Mouse (Mus musculus) A20 (cell line): ENCODE data around the gene Ap5b1.

Source experiments
- DNase-seq: peaks from one replicate; pipeline ENCODE4 v3.0.0-alpha.2; 2011; ENCODE audit warnings: low read depth, low spot score

The Ap5b1 gene

DNA sequence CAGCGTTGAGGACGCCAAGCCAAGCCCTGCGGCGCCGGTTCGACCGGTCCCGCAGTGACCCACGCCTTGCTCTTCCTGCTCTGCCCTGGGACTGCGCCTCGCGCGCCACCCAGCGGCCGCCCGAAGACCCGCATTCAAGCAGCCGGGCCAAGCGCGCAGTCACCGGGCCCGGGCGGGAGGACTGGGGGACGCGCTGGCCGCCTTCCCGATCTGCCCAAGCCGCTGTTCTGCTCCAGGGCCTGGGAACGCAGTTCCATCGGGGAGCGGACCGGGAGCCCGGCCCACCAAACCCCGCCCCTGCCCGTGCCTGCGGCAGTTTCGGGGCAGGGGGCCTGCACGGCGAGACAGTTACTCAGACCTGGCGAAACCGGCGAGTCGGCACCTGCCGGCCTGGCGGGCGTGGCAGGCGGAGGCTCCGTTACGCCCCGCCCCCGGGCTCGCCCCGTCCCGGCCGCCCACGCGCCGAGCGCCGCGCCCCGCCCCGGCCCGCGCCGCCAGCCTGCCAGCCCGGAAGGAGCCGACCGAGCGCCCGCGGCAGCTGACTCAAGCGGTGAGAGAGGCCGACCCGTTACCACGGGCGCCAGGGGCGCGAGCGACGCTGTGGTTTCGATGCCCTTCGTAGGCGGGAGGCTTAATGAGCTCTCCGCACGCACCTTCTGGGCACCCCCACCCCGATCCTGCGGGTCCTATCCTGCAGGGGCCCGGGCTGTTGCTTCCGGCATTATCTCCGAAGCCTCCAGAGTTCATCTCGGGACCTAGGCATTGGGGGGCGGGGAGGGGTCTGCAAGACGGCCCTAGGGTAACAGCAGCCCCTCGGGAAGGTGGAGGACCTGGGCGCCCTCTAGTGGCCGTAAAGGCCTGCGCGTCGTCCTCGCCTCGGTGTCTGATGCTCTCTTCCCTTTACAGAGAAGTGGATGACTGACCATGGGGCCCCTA lies at the start of gene Ap5b1:
TSS of gene Ap5b1 (plus strand) at position 492 of the 936 bp plus-strand sequence.
- DNase-seq, result peak; percentile 96

DNA sequence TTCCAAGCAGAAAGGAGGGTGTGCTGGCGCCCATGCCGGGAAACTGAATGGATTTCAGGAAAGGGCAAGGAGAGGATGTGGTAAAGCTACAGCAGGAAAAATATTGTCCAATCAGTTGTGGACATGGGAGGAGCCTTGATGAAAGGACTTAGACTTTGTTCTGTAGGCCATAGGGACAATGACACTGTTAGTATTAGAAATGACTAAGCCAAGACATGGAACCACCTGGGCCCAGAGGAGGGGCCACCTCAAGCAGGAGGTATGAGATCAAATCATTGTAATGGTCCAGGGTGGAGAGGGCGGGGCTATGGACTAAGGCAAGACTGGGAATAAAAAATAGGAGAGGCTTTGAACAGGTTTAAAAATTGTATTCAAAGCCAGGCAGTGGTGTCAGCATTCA lies 49.1 kb upstream of the Ap5b1 start:
- DNase-seq, result no peak

DNA sequence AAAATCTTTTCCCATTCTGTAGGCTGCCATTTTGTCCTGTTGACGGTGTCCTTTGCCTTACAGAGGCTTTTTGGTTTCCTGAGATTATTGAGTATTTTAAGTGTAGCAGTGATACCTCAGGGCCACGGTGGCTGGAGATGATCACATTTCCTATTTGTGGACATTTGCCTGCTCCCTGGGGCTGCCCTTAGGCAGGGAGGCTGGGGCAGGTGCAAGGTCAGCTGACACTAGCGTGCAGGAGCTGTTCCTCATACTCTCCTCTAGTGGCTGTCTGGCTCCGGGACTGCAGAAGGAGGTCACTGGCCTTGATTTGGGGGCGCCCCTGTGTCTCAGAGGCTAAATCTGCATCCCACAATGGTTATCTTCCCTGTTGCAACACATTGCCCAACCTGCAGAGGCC lies 42.6 kb upstream of the Ap5b1 start:
- DNase-seq, result peak; percentile 70

DNA sequence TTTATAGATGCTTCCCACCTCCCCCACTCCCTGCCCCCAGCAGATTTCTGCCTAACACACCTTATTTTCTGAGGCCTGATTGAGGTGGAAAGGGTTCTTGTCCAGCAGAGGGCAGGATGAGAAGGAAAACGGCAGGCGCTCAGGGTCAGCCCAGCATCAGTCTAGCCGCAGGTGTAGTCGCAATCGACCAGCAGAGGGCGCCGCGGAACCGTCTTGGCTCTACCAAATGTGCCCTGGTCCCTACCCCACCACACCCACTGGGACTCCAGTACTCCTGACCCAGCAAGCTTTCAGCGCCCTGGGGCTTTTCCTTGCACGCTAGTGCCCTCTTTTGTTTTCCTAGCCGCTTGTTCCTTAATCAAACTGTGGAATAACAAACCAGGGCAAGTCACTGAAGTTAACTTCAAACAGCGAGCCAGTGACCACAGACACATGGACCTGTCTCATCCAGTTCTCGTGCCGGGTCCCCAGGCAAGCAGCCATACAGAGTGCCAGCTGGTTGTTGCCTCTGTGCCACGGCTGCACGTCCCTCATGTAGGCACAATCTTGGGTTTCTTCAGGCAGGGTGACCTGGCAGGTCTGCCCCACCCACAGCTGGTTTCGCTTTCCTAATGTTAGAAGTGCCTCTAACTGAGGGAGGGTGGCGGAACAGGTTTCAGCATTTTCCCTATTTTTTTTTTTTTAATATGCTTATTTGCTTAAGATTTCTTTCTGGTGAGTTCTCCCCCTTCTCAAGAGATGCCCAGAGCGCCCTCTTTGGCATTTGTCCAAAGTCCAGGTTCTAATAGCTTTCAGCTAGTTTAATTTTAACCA lies 38.3 kb upstream of the Ap5b1 start:
- DNase-seq, result peak; percentile 95

DNA sequence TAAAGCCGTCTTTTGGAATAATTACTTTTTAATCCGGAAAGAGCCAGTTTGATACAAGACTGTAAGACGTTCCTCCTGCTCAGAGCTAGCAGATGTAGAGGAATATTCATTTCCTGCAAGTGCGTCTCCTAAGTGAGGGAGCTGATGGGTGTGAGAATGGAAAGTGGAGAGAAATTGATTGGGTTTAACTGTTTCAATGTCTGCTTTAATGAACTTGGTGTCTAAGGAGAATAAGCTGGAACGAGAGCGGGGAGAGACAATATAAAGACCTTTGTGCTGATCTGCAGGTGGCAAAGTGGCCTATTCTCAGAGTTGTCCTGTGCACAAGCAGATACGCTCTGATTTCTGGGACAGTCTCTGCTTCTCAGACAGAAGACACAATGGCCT lies 37.7 kb upstream of the Ap5b1 start:
- DNase-seq, result no peak

DNA sequence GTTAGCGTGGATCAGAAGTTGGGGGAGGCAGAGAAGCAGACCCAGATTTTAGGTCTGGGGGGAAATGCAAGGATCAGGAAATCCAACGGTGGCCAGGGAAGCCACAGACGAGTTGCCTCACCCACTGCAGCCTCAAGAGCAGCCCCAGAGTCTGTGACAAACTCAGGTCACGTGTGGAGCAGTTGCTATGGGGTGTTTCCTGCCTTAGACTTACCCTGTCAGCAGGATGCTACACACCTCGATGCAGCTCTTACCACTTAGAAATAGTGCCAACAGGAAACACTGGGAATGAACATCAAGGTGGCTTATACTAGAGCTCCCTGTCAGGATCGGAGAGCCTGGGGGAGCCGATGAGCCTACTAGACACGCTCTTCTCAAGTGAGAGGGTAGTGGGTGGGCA lies 35.3 kb upstream of the Ap5b1 start:
- DNase-seq, result no peak

DNA sequence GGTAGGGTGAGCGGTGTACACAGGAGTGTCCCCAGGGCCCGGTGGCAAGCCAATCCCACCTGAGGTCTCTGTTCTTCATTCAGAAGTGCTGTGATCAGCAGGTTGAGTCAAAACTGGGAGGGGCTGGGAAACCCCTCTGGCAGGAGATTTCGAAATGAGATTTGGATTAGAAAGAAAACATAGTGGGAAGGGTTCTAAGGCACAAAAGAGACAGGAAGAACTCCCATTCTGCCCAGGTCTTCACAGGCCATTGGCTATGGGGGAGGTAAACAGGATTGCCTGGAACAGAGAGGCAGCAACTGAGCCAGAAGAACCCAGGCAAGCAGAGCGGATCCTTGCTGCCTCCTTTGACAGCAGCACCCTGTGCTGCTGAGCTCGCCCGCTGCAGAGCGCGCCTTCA lies 29.0 kb upstream of the Ap5b1 start:
- DNase-seq, result no peak

DNA sequence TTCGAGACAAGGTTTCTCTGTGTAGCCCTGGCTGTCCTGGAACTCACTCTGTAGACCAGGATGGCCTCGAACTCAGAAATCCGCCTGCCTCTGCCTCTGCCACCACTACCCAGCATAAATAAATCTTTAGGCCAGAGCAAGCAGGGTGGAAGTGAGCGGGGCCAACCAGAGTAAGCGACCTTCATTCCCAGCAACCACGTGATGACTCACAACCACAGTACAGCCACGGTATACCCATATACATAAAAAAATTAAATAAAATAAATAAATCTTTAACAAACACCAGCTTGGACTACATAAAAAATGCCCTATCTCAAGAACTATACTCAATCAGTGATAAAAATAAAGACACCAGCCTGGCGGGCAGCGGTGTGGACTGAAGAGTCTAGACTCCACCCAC lies 24.5 kb upstream of the Ap5b1 start:
- no peak for DNase-seq

DNA sequence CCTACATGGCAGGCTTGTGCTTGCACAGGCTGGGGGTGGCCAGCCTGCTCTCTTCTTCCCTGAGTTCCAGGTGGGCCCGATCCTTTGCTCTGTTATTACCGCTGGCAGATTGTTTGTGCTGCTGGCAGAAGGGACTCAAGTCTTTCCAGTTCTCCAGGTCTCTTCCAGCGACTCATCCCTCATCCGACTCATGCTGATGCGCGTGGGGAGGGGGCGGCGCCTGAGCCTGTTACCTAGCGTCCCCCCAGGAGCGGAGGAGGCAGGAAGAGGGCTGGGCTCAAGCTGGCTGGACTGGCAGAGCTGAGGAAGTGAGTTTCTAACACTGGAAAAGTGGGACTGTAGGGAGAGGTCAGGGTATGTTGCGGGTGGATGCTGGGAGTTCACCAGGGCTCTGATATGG lies 23.8 kb upstream of the Ap5b1 start:
- DNase-seq, result no peak

DNA sequence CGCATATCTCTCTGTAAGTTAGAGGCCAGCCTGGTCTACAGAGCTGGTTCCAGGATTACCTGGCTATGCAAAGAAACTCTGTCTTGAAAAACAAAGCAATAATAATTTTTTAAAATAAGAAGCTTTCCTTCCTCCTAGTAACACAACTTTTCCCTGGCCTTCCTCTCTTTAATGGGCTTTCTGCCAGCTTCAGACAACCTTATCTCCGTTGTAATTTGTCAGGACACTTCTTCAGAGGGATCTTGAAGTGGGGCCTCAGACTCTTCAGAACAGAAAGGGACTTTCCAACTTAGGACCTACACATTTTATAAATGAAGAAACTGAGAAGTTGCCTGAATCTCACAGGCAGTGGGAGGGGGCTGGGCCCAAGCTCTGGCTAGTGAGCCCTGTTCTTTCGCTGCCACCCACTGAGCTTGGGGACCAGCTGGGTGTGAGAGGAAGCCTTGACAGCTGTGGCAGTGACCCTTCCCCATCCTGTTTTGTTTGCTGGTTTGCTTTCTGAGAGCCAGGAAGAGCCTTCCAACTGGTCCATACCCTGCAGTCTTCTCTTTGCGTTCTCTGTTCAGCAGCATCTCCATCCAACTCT lies 20.3 kb upstream of the Ap5b1 start:
- DNase-seq, result peak; percentile 19

DNA sequence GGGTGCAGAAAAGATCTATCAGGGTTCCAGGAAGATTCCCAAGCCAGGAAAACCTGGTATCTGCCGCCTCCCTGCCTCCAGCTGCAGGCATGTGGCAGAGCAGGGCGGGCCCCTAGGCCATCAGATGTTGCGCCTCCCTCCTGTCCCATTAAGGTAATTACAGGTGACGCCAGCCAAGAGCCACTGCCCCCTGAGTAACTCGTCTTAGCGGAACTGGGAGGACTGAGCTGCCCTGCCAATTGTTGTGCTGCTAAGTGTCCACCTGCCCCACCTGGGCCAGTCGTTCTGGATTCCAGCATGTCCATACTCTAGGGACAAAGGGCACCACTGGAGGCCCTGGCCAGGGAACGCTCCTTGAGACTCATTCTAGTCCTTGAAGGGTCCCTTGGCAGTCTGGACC lies 14.0 kb upstream of the Ap5b1 start:
- DNase-seq, result no peak

DNA sequence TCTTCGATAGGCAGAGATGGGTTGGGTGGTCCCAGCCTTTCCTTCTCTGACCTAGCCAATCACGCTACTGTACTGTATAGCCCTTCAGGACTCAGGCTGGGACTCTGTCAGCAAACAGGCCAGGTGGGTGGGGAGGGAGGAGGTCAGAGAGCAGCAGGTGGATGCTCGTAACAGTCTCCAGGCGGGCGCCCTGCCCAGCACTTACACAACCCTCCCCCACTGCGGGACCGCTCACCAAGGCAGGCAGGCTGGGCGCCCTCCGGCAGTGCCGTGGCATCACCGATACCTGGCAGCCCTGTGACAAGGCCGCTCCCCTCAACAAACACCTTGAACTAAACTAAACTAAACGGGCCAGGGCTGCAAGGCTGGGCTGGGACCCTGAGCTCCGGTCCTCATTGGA lies 13.6 kb upstream of the Ap5b1 start:
- DNase-seq, result no peak

DNA sequence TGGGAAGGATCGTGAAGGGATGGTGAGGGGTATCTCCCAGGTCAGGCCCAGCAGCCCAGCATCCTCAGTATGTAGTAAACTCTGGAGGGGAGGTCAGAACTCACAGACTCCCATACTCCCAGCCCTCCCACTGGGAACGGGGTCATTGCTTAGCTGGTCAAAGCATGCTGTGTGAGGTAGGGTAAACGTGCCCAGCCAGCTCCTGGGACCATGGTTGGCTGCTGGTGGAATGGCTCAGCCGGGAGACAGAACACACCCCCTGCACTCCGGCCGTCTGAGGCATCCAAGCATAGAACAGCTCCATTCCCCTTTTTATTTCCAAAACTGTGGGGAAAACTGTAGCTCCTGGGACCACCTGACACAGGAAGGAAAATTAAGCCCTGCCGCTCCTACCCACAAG lies 9.7 kb upstream of the Ap5b1 start:
- DNase-seq, result no peak

DNA sequence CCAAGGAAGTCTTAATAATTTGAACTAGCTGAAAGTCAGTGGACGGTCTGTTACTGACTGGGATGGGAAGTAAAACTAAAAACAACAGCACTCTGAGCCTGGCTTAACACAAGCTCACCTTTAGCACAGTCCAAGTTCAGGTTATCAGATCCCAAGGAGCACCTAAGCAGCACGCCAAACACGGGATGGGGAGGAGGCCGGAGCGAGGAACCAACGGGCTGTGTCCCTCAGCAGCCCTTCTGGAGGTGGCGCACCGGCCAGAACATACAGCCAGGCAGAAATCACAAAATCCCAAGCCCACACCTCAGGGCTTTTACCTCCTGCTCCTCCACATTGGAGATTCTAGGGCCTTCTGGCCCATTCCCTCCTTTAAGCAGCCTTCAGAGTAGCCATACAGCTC lies 9.1 kb upstream of the Ap5b1 start:
- no peak for DNase-seq

DNA sequence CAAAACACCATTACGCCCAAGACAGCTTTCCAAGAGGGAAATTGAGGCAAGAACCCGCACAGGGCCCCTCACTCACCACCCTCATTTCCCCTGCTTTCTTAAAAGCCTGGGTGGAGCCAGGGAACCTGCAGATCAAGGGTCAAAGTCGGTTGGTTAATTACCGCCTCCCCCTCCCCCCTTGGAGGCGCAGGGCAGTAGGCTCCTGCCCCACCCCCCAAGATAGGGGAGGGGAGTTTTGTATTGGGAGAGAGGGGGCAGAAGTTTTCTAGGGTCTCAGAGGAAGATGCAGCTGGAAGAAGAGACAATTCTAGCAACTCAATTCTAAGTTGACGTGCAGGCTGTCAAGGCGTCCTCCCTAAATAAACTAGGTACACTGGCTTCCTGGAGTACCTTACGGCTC lies 8.6 kb upstream of the Ap5b1 start:
- DNase-seq, result no peak

DNA sequence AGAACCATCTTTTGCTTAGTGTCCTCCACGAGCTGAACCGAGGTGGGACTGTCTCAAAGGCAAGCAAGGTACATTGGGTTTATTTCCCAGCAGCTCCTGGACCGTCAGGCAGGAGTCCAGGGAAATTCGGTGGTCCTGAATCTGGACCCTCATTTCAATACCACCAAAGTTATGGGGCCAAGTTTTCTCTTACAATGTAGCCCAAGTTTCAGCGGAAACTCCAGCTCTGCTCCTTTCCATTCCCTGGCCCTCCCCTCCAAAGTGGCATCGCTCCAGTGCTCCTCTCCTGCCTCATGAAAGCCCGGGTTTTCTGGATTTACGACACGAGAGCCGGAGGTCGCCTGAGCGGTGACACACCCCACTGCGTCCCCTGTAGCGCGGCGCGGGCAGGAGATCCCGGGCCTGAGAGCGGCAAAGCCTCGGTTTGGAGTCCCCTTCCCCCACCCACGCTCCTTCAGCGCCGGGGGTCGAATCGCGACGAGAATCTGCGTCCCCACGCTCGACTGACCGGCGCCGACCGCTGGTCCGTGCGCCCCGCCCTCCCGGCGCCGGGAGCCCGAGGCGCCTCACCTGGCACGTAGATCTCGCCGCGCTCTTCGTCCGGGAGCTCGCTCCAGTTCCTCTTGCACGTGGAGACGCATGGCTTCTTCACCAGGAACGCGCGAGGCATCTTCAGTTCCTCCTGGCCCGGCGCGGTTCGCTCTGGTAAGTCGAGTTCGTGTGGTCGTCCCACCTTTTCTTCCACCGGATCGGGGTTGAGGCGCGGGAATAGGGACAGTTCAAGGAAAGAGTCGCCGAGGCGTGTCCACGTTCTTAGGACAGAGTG lies 8.0 kb upstream of the Ap5b1 start:
- DNase-seq, result no peak

DNA sequence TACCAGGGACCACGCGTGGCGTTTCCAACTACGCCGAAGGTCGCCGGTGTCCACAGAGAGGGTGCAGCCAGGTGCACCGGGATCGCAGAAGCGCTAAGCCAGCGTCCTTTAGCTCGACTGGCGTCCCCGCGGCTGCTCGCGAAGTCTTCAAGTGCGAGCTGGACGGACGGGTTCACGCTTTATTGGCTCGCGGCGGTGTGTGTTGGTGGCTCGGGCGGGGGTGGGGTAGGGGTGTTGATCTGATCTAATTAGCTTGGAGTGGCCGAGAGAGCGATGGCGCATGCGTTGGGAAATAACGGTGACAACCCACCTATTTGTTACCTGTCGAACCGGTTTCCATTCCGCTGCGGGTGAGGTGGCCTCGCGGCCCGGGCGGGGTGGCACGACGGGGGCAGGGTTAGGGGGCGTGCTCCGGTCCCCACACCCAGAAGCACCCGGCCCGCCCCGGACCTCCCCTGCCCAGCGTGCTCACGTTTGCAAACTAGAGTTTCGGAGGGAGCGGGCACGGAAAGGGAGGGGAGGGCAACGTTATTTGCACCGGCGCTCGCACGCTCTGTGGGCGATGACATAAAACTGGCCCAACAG lies 7.3 kb upstream of the Ap5b1 start, which contains the start of gene Ovol1:
TSS of gene Ovol1 (minus strand) at position 190 of the 585 bp plus-strand sequence.
- no peak for DNase-seq

DNA sequence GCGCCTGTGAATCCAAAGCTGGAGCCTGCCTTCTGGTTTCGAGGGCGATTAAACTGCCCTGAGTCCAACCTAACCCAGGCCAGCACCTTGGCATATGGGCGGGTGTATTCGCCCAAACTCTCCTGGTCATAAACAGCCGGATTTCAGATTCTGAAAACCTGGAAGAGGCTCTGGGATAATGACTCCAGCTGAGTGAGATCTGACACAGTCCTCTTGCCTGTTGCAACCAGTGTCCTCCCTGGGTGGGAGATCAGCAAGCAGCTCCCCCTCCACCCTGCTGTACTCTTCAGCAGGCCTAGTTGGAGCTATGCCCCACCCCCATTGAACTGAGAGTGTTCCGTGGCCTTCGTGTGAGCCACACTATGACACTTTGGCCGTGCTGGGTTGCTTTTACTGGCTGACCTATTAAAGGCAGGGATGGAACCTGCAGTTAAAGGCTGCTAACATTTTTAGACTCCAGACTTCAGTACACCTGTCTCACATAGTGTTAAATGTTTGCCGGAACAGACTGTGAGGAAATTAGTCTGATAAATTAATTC lies 6.5 kb upstream of the Ap5b1 start:
- DNase-seq, result no peak

DNA sequence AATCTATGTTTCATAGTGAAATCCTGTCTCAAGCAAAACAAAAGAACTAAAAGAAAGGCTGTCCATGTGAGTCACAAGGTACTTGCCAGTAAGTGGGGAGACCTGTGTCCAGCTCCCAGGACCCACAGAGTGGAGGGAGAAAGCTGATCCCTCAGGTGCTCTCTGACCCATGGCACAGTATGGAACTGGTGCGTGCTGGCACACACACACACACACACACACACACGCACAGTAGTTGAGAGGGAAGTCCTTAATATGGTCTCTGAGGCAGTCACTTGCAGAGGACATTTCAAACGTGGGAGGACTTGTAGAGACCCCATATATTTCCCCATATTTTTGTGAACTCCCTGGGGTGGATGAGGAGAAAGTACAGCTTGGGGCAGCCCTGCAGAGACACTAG lies 5.9 kb upstream of the Ap5b1 start:
- DNase-seq, result no peak

DNA sequence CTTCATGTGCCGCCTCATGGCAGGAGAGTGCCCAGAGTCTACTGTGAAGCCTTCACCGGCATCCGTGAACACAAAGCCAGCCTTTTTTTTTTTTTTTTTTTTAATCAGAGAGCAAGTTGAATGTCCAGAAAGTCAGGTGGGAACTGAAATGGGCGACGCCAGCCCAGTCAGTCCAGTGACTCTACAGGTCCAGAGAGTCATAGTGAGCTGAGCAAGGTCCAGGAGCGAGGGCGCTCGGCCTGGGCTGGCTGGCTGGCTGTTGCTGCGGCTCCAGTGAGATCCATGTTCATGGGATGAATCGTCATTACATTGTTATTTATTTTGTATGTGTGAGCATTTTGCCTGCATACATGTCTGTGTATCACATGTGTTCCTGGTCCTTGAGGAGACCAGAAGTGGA lies 5.0 kb upstream of the Ap5b1 start:
- DNase-seq, result no peak

DNA sequence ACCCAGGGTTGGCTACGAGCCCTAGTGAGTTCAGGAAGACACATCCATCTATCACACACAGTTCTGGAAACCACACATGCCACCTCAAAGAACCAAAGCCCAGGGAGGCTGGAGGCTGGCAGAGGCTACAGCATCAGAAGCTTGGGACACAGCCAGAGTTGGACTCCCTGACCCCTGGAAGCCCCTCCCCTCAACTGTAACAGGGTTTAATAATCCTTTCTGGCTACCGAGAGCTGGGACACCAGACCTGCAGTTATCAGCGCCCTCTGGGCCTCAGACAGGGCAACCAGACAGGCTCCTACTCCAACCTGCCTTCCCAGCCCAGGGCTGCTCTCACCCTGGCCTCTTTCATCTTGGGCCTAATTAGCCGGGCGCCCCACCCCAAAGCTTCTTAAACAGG lies 1.5 kb upstream of the Ap5b1 start:
- peak; percentile 22 for DNase-seq
